18 mouse cellular contexts compared by ENCODE assay signal in genomic region chrX:122484756-122485424, GRCm38 (mm10).
DNase-seq lines count a peak whose midpoint lies in the region; ATAC-seq lines count a peak whose summit lies in the region.
"Had no signal": no experiment of that assay in that cellular context is flagged by ENCODE, and none has a peak within 500 bp of the region (broad histone marks: within the 10 kb centered on the region; RNA-seq: fewer than 3 reads in every experiment).

No protein-coding gene starts in this region.

- intact Hi-C loops in left cerebral cortex, postnatal 14 days (cut with DNase I) = no loop called here

- peak; percentile 77 for ATAC-seq in frontal cortex, adult (ENCODE audit: low TSS enrichment)
- ATAC-seq: lung, postnatal 0 days had no signal

- no peak for DNase-seq in frontal cortex, postnatal 10 days (ENCODE audit: low spot score in 2 of 2)
- DNase-seq in left cerebral cortex, postnatal 14 days (ENCODE audit: low spot score in 2 of 2) = peak; percentile 1 to 5
- DNase-seq in left cerebral cortex, adult 18-20 months (ENCODE audit: low spot score in 2 of 2) = no peak
- DNase-seq in right cerebral cortex, postnatal 10 days (ENCODE audit: low spot score in 2 of 2) = peak; percentile 19 to 24
- DNase-seq in right cerebral cortex, adult 18-20 months = no peak
- DNase-seq in lung, postnatal 14 days = no peak
- DNase-seq: adrenal gland, postnatal 14 days; cerebellum, adult 2 months; cerebellum, postnatal 14 days; gastrocnemius, postnatal 14 days; heart, postnatal 14 days; kidney, adult 2 months; kidney, postnatal 4 days; liver, embryonic 13.5 days; lung, adult 18-20 months; right cerebral cortex, postnatal 14 days had no signal

Comparison
In these comparisons a context has a peak if more than half of its experiments do, and no peak if none do; other contexts are left out.
1. DNase-seq: peak in left cerebral cortex, postnatal 14 days (2 of 2) and right cerebral cortex, postnatal 10 days (2 of 2); none in frontal cortex, postnatal 10 days (0 of 2), left cerebral cortex, adult 18-20 months (0 of 2), right cerebral cortex, adult 18-20 months (single experiment) and lung, postnatal 14 days (single experiment).